Mouse (Mus musculus) heart, adult 2 months (tissue): ENCODE results near the gene Susd6. TPM values are rescaled to one million over a fixed set of nuclear protein-coding genes. Genes with fewer than 3 reads are reported as not detected.

Experiments used
- DNase-seq, 2 experiments: peaks; one replicate each; pipeline ENCODE4 v3.0.0; 2021
- H3K27ac ChIP-seq: fragments of 200-600 bp; 2 replicates; pipeline ENCODE4 v1.8.1; 2022
- H3K27me3 ChIP-seq: fragments of 200-500 bp; 2 replicates; pipeline ENCODE4 v1.6.1; 2012; ENCODE audit warnings: mild to moderate bottlenecking, low read length, inconsistent platforms, mixed read lengths; ENCODE audit not compliant: control insufficient read depth, insufficient read depth
- H3K36me3 ChIP-seq: fragments of 200-500 bp; 2 replicates; pipeline ENCODE4 v1.6.1; 2012; ENCODE audit warnings: low read length, inconsistent platforms; ENCODE audit not compliant: control insufficient read depth, insufficient read depth
- H3K4me1 ChIP-seq: fragments of 200-500 bp; 2 replicates; pipeline ENCODE4 v1.6.1; 2011; ENCODE audit warnings: low read length; ENCODE audit not compliant: control insufficient read depth, insufficient read depth
- H3K4me3 ChIP-seq: fragments of 200-600 bp; 2 replicates; pipeline ENCODE4 v1.8.1; 2022
- H3K79me2 ChIP-seq: fragments of 200-500 bp; replicated peaks from 2 replicates; pipeline ENCODE4 v1.6.1; 2012; ENCODE audit warnings: mild to moderate bottlenecking, inconsistent platforms, low read length, moderate library complexity, mixed read lengths; ENCODE audit not compliant: control insufficient read depth, insufficient read depth
- H3K9ac ChIP-seq: fragments of 200-500 bp; 2 replicates; pipeline ENCODE4 v1.6.1; 2012; ENCODE audit warnings: low read depth, mild to moderate bottlenecking, control low read depth, inconsistent platforms, low read length, mixed read lengths
- CTCF ChIP-seq: fragments of 200-600 bp; IDR thresholded peaks from 2 replicates; pipeline ENCODE4 v1.8.1; 2022; ENCODE audit warnings: antibody characterized with exemption, mild to moderate bottlenecking, moderate library complexity
- EP300 ChIP-seq: fragments of 200-500 bp; IDR thresholded peaks from 2 replicates; pipeline ENCODE4 v1.6.1; 2011; ENCODE audit warnings: low read depth, low read length, control low read depth; ENCODE audit not compliant: insufficient read depth
- POLR2A ChIP-seq: fragments of 200-500 bp; IDR thresholded peaks from 2 replicates; pipeline ENCODE4 v1.6.1; 2011; ENCODE audit warnings: mild to moderate bottlenecking, low read depth, low read length, control low read depth; ENCODE audit not compliant: insufficient read depth
- WGBS: fragments of 180-500 bp; shearing (Covaris S2); methylation state at CpG from one replicate; pipeline ENCODE4 v1.1.7; 2018; 5-methylcytosine and 5-hydroxymethylcytosine counted together
- intact Hi-C: fragments of 180-260 bp; cut with DNase I; formaldehyde crosslinking; loops from one replicate; pipeline ENCODE4 v1.15.1; 2025
- polyA plus RNA-seq: library from polyadenylated mRNA; depleted of rRNA; stranded (reverse); fragments of >200 nt; gene quantifications from 2 replicates; pipeline ENCODE4 v1.2.3, GENCODE M21; 2012
- total RNA-seq, 2 experiments: library from RNA; stranded (reverse); gene quantifications; 2 replicates each; pipeline ENCODE4 v1.2.3; 2021

Gene Susd6
- total and polyA plus RNA-seq, 3 experiments: 50.1 to 78.6 (median 67.4) TPM

DNA sequence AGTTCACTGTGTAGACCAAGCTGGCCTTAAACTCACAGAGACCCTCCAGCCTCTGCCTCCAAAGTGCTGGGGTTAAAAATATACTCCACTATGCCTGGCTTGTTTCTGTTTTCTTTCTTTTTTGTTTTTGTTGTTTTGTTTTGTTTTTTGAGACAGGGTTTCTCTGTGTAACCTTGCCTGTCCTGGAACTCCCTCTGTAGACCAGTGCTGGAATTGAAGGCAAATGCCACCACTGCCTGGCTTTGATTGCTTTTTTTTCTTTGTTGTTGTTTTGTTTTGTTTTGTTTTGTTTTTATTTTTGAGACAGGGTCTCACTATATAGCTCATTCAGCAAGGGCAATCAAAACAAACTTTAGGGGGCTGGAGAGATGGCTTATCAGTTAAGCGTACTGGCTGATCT lies 11.1 kb downstream of the Susd6 start:
- Histone ChIP-seq H3K27ac (peak overlapping the region; percentile 10; the same call in 1 of the 2 replicates), H3K36me3 (peaks cover 58% of the 10 kb centered on the region), H3K4me1 (peaks cover 21% of the 10 kb centered on the region), H3K4me3 (no peak overlapping the region), H3K9ac (no peak overlapping the region), H3K27me3 (no peaks in the 10 kb centered on the region), H3K79me2 (peaks cover 13% of the 10 kb centered on the region)
- TF ChIP-seq CTCF (peak; percentile 42), POLR2A (no peak), EP300 (no peak)
- intact Hi-C loops: no loop called here
- 88% methylated on average over 1 of the region's 1 CpGs for WGBS
- DNase-seq: no peak

GRCm38 (mm10) chr12:80803924-80804323 lies 13.6 kb downstream of the Susd6 start:
- TF ChIP-seq CTCF (no peak), POLR2A (no peak), EP300 (no peak)
- peaks cover 63% of the 10 kb centered on the region for H3K36me3 ChIP-seq
- no peak overlapping the region for H3K9ac ChIP-seq
- peak; percentile 66 to 71 for DNase-seq
- H3K4me3 ChIP-seq: no peak overlapping the region
- peaks cover 19% of the 10 kb centered on the region for H3K79me2 ChIP-seq
- no peaks in the 10 kb centered on the region for H3K27me3 ChIP-seq
- WGBS: 11% methylated on average over 3 of the region's 3 CpGs
- intact Hi-C loops: no loop called here
- H3K27ac ChIP-seq: peak overlapping the region; percentile 8; the same call in 1 of the 2 replicates
- H3K4me1 ChIP-seq: peaks cover 28% of the 10 kb centered on the region

- intact Hi-C loops: no loop called here
- H3K79me2 ChIP-seq: peaks cover 20% of the 10 kb centered on the region
- TF ChIP-seq CTCF (no peak), EP300 (no peak), POLR2A (no peak)
- no peak for DNase-seq
- no peak overlapping the region for H3K27ac ChIP-seq
- 74% methylated on average over 6 of the region's 6 CpGs for WGBS
- H3K4me3 ChIP-seq: no peak overlapping the region
- H3K27me3 ChIP-seq: no peaks in the 10 kb centered on the region
- no peak overlapping the region for H3K9ac ChIP-seq
- H3K36me3 ChIP-seq: peaks cover 70% of the 10 kb centered on the region
- peaks cover 35% of the 10 kb centered on the region for H3K4me1 ChIP-seq
Measured at GRCm38 (mm10) chr12:80804861-80805428, 14.6 kb downstream of the Susd6 start.

DNA sequence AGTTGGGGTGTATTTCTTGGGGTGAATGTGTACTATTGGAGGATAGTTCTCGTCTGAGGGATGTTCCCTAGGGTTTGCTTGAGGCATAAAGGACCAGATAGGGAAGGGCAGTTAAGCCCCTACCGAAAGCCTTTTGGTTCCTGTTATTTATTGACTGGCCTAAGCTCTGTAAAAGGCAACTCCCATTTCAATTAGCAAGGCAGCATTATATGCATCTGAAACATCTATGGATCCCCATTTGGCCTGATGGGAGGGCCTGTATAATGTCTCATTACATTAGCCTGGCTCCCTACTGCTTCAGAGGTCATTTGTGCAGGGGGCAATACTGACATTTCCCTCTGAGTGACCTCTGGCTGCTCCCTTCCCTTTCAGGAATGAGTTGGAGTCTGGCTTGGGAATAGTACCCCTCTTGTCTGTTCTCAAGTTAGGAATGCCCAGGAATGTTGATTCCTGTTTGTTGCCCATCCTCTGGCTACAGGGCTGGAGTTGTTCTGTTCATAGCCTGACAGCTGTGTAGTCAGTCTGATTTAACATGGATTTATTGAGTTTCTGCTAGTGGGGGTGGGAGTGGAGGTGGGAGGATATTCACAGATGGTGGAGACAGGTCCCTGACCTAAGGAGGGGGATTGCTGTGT lies 17.3 kb downstream of the Susd6 start:
- Histone ChIP-seq H3K4me3 (no peak overlapping the region), H3K27me3 (no peaks in the 10 kb centered on the region), H3K9ac (no peak overlapping the region), H3K36me3 (peaks cover 83% of the 10 kb centered on the region), H3K79me2 (peaks cover 20% of the 10 kb centered on the region), H3K4me1 (peaks cover 51% of the 10 kb centered on the region), H3K27ac (no peak overlapping the region)
- intact Hi-C loops: no loop called here
- no peak for DNase-seq
- WGBS: 75% methylated on average over 2 of the region's 2 CpGs
- no peak for TF ChIP-seq POLR2A
- TF ChIP-seq CTCF: no peak
- TF ChIP-seq EP300: no peak

- H3K27me3 ChIP-seq: no peaks in the 10 kb centered on the region
- WGBS: 3% methylated on average over 2 of the region's 2 CpGs
- no peak for DNase-seq
- H3K36me3 ChIP-seq: peaks cover 80% of the 10 kb centered on the region
- no peak overlapping the region for H3K9ac ChIP-seq
- peak overlapping the region; percentile 21 for H3K27ac ChIP-seq
- TF ChIP-seq POLR2A: no peak
- H3K79me2 ChIP-seq: peaks cover 17% of the 10 kb centered on the region
- no peak overlapping the region for H3K4me3 ChIP-seq
- H3K4me1 ChIP-seq: peaks cover 46% of the 10 kb centered on the region
- intact Hi-C loops: no loop called here
Measured at GRCm38 (mm10) chr12:80810005-80810404, 19.7 kb downstream of the Susd6 start.
